Mouse (Mus musculus) thymus, postnatal 14 days (tissue): ENCODE data around the gene Fbf1.
"Not testable (repeated sequence)": the region's sequence is repeated elsewhere in the genome, so short reads cannot be mapped to it uniquely, and the experiment has no call there.

Experiments
- DNase-seq: peaks from one replicate; pipeline ENCODE4 v3.0.0; 2021

The Fbf1 gene

DNA sequence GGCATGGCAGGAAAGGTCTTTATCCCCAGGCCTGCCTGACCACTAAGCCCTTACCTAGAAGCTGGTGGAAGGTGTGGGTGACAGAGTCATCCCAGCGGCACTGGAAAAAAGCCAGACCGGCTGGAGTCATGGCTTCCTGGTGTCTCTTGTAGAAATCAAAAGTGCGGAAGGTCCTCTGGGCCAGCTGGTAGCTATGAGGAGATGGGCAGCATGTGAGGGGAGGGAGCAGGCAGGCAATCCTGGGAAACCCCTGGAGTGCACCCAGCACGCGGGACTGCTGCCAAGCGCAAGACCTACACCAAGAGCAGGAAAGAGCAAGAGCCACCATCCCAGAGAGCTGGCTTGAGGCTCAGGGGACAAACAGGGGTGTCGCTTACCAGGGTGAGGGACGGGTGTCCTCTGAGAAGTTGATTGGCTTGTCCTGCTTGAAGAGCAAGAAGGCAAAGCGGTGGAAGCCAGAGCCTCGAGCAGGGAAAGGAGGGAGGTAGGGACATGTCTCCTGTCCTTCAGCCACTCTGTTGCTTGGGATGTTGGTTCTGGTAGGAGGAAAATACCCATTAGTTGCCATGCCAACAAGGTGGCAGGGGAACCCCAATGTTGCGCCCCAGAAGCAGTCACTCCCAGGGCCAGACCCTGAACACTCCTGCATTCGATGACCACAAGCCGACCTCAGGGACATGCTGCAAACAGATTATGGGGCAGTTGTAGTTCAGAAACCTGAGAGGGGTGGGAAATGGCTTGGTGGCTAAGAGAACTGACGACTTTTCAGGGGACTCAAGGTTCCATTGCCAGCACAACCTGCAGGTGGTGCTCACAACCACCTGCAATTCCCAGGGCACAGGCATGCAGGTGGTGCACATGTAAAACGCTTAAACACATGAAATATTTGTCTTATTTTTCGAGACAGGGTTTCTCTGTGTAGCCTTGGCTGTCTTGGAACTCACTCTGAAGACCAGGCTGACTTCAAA, 35.3 kb downstream of the Fbf1 start:
- peak; percentile 27 for DNase-seq

- DNase-seq: no peak
These were observed 36.4 kb downstream of the Fbf1 start for GRCm38 (mm10) chr11:116131349-116132170.

- DNase-seq: peak; percentile 91
These were observed 37.3 kb downstream of the Fbf1 start, which contains the start of gene Trim65 for GRCm38 (mm10) chr11:116130488-116131205. Gene Trim65, minus strand, starts transcription at chr11:116131128.

GRCm38 (mm10) chr11:116129993-116130487, 37.9 kb downstream of the Fbf1 start:
- peak; percentile 51 for DNase-seq

DNA sequence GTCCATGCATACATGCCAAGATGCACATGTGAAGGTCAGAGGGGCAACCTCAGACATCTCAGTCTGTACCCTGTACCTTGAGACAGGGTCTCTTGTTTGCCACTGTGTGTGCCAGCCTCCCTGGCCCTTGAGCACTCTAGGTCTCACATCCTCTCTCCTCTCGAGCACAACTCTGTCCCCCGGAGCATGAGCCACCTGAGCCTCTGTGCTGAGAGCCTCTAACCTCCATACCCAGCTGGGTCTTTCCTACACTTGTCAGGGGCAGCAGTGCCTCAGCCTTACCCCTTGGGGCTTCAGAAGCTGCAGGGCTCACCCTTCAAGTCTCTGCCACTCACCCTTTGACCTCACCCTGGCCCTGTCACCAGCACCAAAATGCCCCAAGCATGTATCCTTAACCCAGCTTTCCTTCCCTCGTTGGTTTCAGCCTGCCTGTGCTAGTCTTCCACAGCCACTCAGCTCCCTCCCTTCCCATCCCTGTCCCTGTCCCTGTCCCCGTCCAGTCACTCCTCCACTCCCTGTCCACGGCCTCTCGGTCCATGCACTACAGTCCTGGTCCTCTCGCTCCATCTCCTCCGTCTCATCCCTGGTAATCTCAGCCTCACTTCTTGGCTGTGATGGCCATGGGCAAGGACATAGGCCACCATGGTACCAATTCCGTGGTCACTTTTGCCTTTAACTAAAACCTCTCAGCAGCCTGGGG, 38.7 kb downstream of the Fbf1 start:
- no peak for DNase-seq

GRCm38 (mm10) chr11:116127986-116128385, 40.0 kb downstream of the Fbf1 start:
- no peak for DNase-seq

GRCm38 (mm10) chr11:116127156-116127980, 40.6 kb downstream of the Fbf1 start, which contains the start of gene Trim47:
Gene Trim47, minus strand, starts transcription at chr11:116127210.
- no peak for DNase-seq

- no peak for DNase-seq
These were observed 41.7 kb downstream of the Fbf1 start for GRCm38 (mm10) chr11:116126261-116126660.

DNA sequence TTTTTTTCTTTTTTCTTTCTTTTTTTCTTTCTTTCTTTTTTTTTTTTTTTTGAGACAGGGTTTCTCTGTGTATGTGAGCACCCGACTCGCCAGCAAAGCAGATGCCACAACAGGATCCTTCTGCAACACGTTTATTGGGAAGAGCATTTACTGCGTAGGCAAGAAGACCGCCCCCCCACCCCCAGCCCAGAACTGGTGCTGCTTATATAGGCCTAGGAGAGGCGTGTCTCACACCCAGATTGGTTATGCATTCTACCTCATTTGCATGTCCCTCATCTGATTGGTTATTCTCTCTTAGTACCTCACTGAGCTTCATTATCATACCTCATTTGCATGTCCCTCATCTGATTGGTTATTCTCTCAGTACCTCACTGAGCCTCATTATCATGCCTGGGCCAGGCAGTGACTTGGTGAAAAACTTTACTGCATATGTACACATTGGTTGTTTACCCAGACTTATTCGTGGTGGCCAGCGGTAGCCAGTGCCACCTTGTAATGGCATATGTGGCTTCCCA, 46.2 kb downstream of the Fbf1 start:
- not testable (repeated sequence) for DNase-seq

- DNase-seq: peak; percentile 40
These were observed 50.1 kb downstream of the Fbf1 start for GRCm38 (mm10) chr11:116117819-116118218.

GRCm38 (mm10) chr11:116117241-116117640, 50.7 kb downstream of the Fbf1 start:
- no peak for DNase-seq

DNA sequence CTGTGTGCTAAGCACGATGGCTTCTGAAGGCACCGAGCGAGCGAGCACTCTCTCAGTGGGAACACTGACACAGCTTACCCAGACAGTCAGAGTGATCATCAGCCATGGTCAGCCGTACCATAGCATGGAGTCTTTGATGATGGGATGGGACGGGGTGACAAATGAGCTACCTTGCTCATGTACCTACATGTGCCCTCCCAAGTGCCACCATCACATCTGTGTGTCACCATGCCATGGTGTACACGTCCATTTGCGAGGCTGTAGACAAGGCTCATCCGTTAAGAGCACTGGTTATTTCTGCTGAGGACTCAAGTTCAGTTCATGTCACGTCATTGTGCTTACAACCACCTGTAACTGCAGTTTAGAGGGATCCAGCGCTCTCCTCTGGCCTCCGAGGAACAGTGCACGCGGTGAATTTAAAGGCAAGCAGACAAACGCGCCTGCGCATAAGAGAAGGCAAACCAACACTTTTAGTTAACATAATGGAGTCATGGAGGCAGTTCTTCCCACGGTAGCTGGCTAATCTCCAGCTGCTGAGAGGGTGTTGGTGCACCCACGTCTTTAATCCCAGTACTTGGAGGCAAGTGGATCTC, 56.3 kb downstream of the Fbf1 start:
- DNase-seq: no peak

GRCm38 (mm10) chr11:116111067-116111466, 56.9 kb downstream of the Fbf1 start:
- DNase-seq: no peak

GRCm38 (mm10) chr11:116110540-116110939, 57.4 kb downstream of the Fbf1 start:
- no peak for DNase-seq

GRCm38 (mm10) chr11:116110131-116110530, 57.8 kb downstream of the Fbf1 start:
- no peak for DNase-seq

DNA sequence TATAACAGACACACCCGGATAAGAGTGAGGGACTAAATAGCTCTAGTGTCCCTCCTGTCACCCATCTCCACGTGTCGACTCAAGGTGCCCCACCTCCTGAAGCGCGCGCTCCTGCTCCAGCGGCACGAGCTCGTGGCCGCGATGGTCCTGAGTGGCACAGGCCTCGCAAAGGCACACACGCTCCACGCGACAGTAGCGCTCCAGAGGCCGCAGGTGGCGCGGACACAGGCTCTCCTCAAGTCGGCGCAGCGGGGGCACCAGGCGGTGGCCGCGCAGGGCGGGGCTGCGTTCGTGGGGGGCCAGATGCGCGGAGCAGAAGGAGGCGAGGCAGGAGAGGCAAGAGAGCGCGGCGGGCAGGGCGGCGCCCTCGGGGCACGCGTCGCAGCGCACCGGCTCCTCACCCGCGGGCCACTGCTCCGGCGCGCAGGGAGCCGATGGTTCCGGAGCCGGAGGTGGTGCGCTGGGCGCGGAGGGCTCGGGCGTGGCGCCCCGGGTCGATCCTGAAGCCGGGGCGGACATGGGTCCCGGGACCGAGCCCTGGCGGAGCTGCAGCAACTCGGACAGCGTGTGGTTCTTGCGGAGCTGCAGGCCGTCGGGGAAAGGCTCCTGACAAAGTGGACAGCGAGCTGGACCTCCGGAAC, 58.4 kb downstream of the Fbf1 start:
- DNase-seq: no peak

DNA sequence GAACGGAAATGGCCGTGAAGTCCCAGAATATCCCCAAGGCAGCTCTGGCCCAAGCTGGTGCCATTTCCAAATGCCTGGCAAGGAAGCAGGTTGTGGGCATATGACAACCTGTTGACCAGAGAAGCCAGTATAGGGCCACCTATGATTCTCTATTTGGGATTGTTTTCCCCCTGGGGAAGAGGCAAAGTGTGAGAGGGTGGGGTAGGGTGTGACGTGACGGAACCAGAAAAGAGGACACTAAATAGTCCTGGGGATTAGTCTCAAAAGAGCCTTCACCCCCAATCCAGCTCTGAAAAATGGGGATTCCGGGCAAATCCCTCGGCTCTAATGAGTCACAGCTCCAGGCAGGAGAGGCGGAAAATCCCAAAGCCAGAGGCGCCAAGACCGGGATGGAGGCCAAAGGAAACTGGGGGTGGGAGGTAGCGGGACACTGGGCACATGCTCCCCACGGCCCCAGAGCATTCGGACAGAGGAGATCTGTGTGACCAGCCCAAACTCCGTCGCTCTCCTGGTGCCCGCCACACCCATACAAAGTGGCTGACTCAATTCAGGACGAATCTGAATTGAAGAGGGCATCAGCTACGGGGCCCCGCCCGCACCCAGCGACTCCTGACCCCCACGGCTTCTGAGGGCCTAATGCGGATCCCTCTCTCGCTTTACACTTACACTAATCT, 59.4 kb downstream of the Fbf1 start:
- DNase-seq: no peak

GRCm38 (mm10) chr11:116107777-116108285, 60.1 kb downstream of the Fbf1 start:
- no peak for DNase-seq
